Mouse (Mus musculus): ENCODE data around the gene Sft2d2.

Gene Sft2d2

DNA sequence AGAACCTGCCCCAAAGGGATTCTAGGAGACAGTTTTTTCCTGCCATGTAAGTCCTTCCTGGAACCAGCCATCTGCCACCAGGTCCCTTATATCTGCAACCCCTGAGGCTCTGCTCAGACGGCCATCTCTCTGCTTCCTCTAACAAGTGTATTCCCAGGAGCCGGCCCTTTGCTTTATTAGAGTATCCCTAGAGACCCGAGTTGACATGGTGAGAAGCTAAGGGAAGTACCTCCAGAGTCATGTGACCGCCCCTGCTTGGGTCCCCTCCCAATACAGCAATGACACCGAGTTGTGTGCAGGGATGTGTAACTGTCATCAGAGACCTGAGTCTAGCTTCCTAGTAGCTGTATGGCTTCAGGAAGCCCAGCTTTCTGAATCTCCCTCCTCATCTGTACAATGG, 61.0 kb downstream of the Sft2d2 start:
- no peak for DNase-seq (ENCODE audit: low spot score in 2 of 2)

DNA sequence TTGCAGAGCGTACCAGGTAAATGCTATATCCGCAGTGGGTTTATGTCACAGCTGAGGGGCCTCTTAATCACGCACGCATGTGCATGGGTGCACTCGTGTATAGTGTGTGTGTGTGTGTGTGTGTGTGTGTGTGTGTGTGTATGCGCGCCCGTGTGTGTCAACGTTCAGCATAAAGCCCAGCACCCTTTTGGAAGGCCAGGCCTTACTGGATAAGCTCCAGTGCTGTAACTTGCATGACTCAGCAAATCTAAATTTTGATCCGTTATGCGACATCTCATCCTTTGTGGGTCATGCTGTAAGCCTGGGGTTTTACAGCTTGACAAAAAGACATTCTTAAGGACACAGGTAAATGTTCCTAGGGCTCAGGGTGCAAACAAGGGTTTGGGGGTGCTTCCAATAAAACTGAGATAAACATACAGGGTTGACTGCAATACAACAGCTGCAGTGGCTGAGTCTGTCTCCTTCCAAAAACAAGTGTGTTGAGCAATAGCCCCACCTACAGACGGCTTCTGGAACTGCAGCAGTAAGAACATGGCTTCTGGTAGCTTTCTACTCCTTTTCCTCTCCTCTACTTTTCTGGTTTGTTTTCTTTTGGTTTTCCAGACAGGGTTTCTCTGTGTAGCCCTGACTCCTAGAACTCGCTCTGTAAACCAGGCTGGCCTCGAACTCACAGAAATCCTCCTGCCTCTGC, 61.9 kb downstream of the Sft2d2 start:
- DNase-seq (ENCODE audit: low spot score in 2 of 2): peak; percentile 78 to 87

GRCm38 (mm10) chr1:165129573-165129972, 64.7 kb downstream of the Sft2d2 start:
- no peak for DNase-seq (ENCODE audit: low spot score in 2 of 2)

Measured in spleen, postnatal 10 days (tissue).